Mouse (Mus musculus) CD4-positive helper T cell, adult 2 months (primary cell): ENCODE data around the gene Prl2a1.
"Not testable (repeated sequence)": the region's sequence is repeated elsewhere in the genome, so short reads cannot be mapped to it uniquely, and the experiment has no call there.

Experiments used
- DNase-seq: peaks from one replicate; pipeline ENCODE4 v3.0.0-alpha.2; 2012; ENCODE audit warnings: low read depth, missing footprints, low spot score

Prl2a1 gene

GRCm38 (mm10) chr13:27801354-27801753 is at the start of gene Prl2a1:
Gene Prl2a1, plus strand, starts transcription at chr13:27801654.
- DNase-seq: no peak

- DNase-seq: not testable (repeated sequence)
Measured at GRCm38 (mm10) chr13:27780704-27781103, 20.8 kb upstream of the Prl2a1 start, which contains the start of gene Prl7c1. Gene Prl7c1, minus strand, starts transcription at chr13:27780804.

GRCm38 (mm10) chr13:27799303-27799702 is 2.2 kb upstream of the Prl2a1 start:
- no peak for DNase-seq

GRCm38 (mm10) chr13:27802765-27803164 is 1.3 kb downstream of the Prl2a1 start:
- DNase-seq: no peak

GRCm38 (mm10) chr13:27849042-27849441 is 47.6 kb downstream of the Prl2a1 start, which contains the start of gene Prl2c1:
Gene Prl2c1, plus strand, starts transcription at chr13:27849342.
- DNase-seq: no peak
